Mouse (Mus musculus): ENCODE measurements around the gene AU041133. TPM values are rescaled to one million over a fixed set of nuclear protein-coding genes. Genes with fewer than 3 reads are reported as not detected.
"Not testable (repeated sequence)": the region's sequence is repeated elsewhere in the genome, so short reads cannot be mapped to it uniquely, and the experiment has no call there.

The AU041133 gene
- 1.5 and 1.9 TPM in 2 replicates for polyA plus RNA-seq (2012; ENCODE audit: insufficient read depth, insufficient read length, missing spikeins)

- TF ChIP-seq CTCF (IDR thresholded peaks at IDR 0.05; ENCODE audit: low read depth, low read length), result no peak
- TF ChIP-seq POLR2A (IDR thresholded peaks at IDR 0.05; ENCODE audit: borderline replicate concordance, low read depth, low read length), result no peak
- Histone ChIP-seq H3K4me1 (ENCODE audit: control insufficient read depth, insufficient read depth, low read length) (0 out of 2 replicates have a peak, but pooled peaks cover 2% of the 10 kb centered on the region), H3K27ac (ENCODE audit: insufficient read depth, low read depth, low read length) (0 out of 2 replicates have a peak within 1 kb of the TSS, but pooled peaks have one; percentile 1), H3K4me3 (ENCODE audit: insufficient read depth, low read length) (peak within 1 kb of the TSS; percentile 64)
These were observed at the start of gene AU041133 for GRCm38 (mm10) chr10:82127850-82128401. Gene AU041133 (plus strand): TSS chr10:82128013.

GRCm38 (mm10) chr10:82082728-82083621, 44.8 kb upstream of the AU041133 start, which contains the start of gene BC024063:
Gene BC024063 (plus strand): TSS chr10:82083353.
- not testable (repeated sequence) for H3K4me3 ChIP-seq (ENCODE audit: insufficient read depth, low read length); H3K27ac ChIP-seq (ENCODE audit: insufficient read depth, low read depth, low read length); H3K4me1 ChIP-seq (ENCODE audit: control insufficient read depth, insufficient read depth, low read length)

DNA sequence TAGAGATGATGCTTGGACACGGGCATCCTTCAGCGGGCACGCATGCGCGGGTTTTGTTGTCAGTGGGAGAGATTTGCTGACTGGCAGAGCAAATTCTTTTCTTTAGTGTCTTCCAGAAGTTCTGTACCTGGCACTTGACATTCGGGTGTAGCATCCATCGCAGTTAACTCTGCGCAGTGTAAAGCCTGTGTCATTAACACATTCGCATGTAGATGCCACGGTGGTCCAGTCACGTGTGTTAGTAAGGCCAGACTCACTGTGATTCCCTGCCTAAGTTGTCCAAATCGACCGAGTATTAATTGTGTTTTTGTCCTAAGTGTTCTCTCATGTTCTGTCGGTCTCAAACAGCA, 44.2 kb upstream of the AU041133 start:
- H3K27ac ChIP-seq (ENCODE audit: insufficient read depth, low read depth, low read length); H3K4me1 ChIP-seq (ENCODE audit: control insufficient read depth, insufficient read depth, low read length); H3K4me3 ChIP-seq (ENCODE audit: insufficient read depth, low read length): not testable (repeated sequence)

DNA sequence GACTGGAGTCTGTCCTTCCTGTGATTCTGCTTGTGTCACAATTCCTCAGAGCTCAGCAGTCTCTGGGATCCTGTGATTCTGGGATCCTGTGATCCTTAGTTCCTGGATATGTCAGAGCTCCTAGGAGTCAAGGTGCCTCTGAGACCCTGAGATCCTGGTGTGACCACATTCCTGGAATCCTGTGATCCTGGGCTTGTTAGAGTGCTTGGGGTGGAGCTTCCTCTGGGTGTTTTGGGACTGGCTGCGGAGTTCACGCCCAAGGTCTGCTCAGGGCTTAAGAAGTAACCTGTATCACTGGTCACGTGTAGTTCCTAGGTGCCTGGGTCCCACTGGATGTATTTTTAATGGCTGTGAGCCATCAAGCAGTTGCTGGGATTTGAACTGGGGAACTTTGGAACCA, 10.6 kb upstream of the AU041133 start:
- TF ChIP-seq CTCF (IDR thresholded peaks at IDR 0.05; ENCODE audit: low read depth, low read length) (no peak), POLR2A (IDR thresholded peaks at IDR 0.05; ENCODE audit: borderline replicate concordance, low read depth, low read length) (no peak)

DNA sequence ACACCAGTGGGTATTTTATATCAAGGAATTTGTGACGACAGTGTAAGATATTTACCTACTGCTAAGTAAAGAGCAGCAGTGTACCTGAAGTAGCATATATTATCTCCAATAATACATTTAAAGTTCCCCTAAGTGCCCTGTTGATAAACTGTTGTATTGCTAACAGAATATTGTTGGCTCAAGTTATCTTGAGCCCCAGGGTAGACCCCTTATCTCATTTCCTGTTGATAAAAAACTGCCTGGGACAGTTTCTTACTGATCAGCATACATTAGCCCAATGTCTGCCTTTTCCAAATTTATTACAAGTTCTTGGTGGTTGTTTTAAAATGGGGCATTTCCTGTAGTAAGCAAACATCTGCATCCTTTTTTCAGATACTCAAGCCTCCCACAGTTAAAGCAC, 17.5 kb downstream of the AU041133 start:
- no peak for TF ChIP-seq CTCF (IDR thresholded peaks at IDR 0.05; ENCODE audit: low read depth, low read length)
- no peak for TF ChIP-seq POLR2A (IDR thresholded peaks at IDR 0.05; ENCODE audit: borderline replicate concordance, low read depth, low read length)
- no peaks in the 10 kb centered on the region for H3K4me1 ChIP-seq (ENCODE audit: control insufficient read depth, insufficient read depth, low read length)
- H3K4me3 ChIP-seq (ENCODE audit: insufficient read depth, low read length), result no peak overlapping the region
- no peak overlapping the region for H3K27ac ChIP-seq (ENCODE audit: insufficient read depth, low read depth, low read length)

More for the DNA sequence above, 10.6 kb upstream of the AU041133 start:
- no peak overlapping the region for H3K27ac ChIP-seq (ENCODE audit: insufficient read depth, low read depth, low read length)
- H3K4me1 ChIP-seq (ENCODE audit: control insufficient read depth, insufficient read depth, low read length), result no peaks in the 10 kb centered on the region
- H3K4me3 ChIP-seq (ENCODE audit: insufficient read depth, low read length), result no peak overlapping the region

GRCm38 (mm10) chr10:82147571-82147970, 19.8 kb downstream of the AU041133 start:
- H3K4me3 ChIP-seq (ENCODE audit: insufficient read depth, low read length), result no peak overlapping the region
- H3K27ac ChIP-seq (ENCODE audit: insufficient read depth, low read depth, low read length), result no peak overlapping the region
- TF ChIP-seq POLR2A (IDR thresholded peaks at IDR 0.05; ENCODE audit: borderline replicate concordance, low read depth, low read length) (no peak), CTCF (IDR thresholded peaks at IDR 0.05; ENCODE audit: low read depth, low read length) (no peak)
- H3K4me1 ChIP-seq (ENCODE audit: control insufficient read depth, insufficient read depth, low read length), result no peaks in the 10 kb centered on the region

GRCm38 (mm10) chr10:82167777-82168176, 40.0 kb downstream of the AU041133 start:
- no peak for TF ChIP-seq POLR2A (IDR thresholded peaks at IDR 0.05; ENCODE audit: borderline replicate concordance, low read depth, low read length)
- no peak for TF ChIP-seq CTCF (IDR thresholded peaks at IDR 0.05; ENCODE audit: low read depth, low read length)
- no peak overlapping the region for H3K27ac ChIP-seq (ENCODE audit: insufficient read depth, low read depth, low read length)
- H3K4me3 ChIP-seq (ENCODE audit: insufficient read depth, low read length), result no peak overlapping the region
- H3K4me1 ChIP-seq (ENCODE audit: control insufficient read depth, insufficient read depth, low read length), result peaks cover 2% of the 10 kb centered on the region; the same call in 1 of the 2 replicates

- Histone ChIP-seq H3K4me1 (ENCODE audit: control insufficient read depth, insufficient read depth, low read length) (peaks cover 2% of the 10 kb centered on the region; the same call in 1 of the 2 replicates), H3K4me3 (ENCODE audit: insufficient read depth, low read length) (no peak overlapping the region), H3K27ac (ENCODE audit: insufficient read depth, low read depth, low read length) (no peak overlapping the region)
- TF ChIP-seq POLR2A (IDR thresholded peaks at IDR 0.05; ENCODE audit: borderline replicate concordance, low read depth, low read length), result no peak
- no peak for TF ChIP-seq CTCF (IDR thresholded peaks at IDR 0.05; ENCODE audit: low read depth, low read length)
These were observed 42.0 kb downstream of the AU041133 start for GRCm38 (mm10) chr10:82169776-82170175.

GRCm38 (mm10) chr10:82170808-82171207, 43.0 kb downstream of the AU041133 start:
- Histone ChIP-seq H3K27ac (ENCODE audit: insufficient read depth, low read depth, low read length) (no peak overlapping the region), H3K4me3 (ENCODE audit: insufficient read depth, low read length) (no peak overlapping the region), H3K4me1 (ENCODE audit: control insufficient read depth, insufficient read depth, low read length) (peaks cover 2% of the 10 kb centered on the region; the same call in 1 of the 2 replicates)
- TF ChIP-seq POLR2A (IDR thresholded peaks at IDR 0.05; ENCODE audit: borderline replicate concordance, low read depth, low read length) (no peak), CTCF (IDR thresholded peaks at IDR 0.05; ENCODE audit: low read depth, low read length) (no peak)

Measured in bone marrow macrophage, adult 2 months (primary cell).